Mouse (Mus musculus) gastrocnemius, postnatal 4 days (tissue): ENCODE measurements around the gene Anpep. TPM values are rescaled to one million over a fixed set of nuclear protein-coding genes. Genes with fewer than 3 reads are reported as not detected.
"Not testable (repeated sequence)": the region's sequence is repeated elsewhere in the genome, so short reads cannot be mapped to it uniquely, and the experiment has no call there.

Experiments
- DNase-seq, 2 experiments: peaks; one replicate each; pipeline ENCODE4 v3.0.0; 2021 to 2022; ENCODE audit warnings: low spot score in 2 of 2, mixed read lengths in 2 of 2
- total RNA-seq, 2 experiments: library from RNA; stranded (reverse); gene quantifications; 2 replicates each; pipeline ENCODE4 v1.2.3; 2021

The Anpep gene
- total RNA-seq, 2 experiments from 2014 or later, result 26.4 to 28.8 TPM

DNA sequence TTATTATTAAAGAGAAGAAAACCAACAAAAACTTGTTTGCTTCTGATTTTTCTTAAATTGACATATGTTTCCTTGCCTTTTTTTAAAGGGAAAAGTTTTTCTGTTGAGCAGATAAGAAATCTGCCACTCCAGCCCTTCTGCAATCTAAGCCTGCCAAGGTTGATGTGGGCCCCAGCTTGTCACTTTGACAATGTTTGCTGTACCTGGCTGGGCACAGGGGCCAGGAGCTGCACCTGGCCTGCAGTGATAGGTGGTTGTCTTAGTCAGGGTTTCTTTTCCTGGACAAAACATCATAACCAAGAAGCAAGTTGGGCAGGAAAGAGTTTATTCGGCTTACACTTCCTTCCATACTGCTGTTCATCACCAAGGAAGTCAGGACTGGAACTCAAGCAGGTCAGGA, 47.5 kb downstream of the Anpep start:
- DNase-seq, result no peak

DNA sequence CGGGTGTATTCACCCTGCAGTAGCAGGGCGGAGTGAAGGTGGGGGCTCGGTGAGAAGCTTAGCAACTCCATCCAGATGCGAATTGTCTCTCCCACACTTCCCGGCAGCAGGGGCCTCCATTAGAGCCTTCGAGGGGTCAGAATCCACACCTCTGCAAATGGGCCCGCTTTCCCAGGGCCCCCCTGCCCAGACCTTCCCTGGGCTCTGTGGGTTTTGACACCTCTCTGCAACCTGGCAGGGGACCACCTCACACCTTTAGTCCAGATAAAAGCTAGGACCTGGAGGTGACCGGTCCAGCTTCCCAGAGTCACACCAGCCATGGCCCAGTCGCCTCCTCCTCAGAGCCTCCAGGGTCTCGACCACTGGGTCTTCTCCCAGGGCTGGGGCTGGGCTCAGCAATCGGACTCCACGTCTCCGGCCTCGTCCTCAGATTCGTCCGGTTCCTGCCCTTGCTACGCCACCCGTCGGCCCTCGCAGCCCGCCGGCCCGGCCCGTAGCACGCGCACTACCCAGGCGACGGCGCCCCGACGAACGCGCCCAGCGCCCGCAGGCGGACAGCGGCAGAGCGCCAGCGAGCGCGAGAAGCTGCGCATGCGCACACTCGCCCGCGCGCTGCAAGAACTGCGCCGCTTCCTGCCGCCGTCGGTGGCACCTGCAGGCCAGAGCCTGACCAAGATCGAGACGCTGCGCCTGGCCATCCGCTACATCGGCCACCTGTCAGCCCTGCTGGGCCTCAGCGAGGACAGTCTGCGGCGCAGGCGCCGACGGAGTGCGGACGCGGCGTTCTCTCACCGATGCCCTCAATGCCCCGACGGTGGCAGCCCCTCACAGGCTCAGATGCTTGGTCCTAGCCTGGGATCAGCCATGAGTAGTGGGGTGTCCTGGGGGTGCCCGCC, 50.0 kb downstream of the Anpep start, which contains the start of gene Mesp2:
Gene Mesp2, plus strand, starts transcription at position 117 of the 896 bp plus-strand sequence.
- DNase-seq, result peak; percentile 57 to 73

DNA sequence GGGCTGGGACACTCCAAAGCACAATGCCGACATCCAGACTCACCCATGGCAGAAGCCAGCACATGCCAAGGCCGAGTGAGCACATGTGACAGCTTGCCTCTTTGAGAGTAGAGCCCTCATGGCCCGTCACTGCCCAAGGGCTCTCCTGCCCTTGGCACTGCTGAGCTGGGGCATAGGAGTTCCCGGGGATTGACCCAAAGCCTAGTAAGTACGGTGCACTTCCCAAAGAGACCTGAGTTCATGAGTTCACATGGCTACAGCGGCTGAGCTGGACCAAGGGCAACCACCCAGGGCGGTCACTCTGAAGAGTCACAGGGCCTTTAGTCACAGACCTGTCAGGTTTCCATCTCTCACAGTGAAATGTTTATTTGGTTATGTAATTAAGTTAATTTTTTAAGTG, 52.3 kb downstream of the Anpep start:
- no peak for DNase-seq

DNA sequence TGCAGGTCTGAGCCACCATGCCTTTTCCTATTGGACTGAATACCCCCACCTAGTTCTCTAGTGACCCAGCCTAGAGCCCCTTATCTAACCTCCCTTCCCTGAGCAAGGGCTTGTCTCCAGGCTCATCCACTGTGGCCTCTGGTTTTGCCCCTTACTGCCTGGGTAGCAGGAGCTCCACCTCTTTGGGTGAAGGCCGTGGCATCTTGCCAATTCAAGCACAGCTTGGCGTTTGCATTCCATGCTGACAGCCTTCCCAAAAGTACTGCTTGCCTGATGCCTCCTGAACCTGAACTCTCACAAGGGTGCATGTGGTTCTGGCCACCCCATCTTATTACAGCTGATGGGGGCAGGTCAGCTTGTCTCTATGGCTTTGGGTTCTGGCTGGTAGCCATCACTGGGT, 57.0 kb downstream of the Anpep start:
- DNase-seq, result no peak

DNA sequence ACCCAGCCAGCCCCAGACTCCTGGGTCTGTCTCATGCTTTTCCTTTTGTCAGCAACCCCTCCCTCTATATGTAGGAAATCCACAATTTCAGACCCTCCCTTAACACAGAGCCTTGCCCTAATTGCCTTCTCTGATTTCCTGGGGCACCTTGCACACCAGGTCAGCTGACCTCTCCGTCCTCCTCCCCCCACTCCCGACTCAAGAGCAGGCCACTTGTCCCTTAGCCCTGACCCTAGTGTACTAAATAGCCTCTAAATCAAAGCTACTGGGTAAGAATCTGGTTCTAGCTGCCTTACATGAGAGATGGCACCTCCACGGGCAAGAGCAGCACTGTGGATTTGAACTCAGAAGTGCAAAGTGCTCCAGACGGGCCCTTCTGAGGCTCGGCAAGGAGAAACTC, 58.8 kb downstream of the Anpep start:
- DNase-seq, result no peak

DNA sequence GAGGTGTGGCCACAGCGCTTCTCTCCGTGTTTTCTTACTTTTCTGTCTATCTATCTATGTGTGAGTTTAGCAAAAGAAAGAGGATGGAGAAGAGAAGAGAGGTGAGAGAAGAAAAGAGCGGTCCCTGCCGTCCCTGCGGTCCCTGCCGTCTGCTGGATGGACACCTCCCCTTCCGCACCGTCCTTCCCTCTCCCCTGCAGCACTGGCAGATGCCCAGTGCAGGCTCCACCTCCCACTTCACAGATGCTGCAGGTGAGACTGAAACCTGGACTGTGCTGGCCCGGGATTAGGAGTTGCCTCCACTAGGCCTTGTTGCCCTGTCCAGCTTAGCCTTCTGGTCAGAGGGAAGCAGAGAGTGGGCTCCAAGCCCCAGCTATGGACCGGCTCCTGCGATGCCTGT, 59.5 kb downstream of the Anpep start:
- no peak for DNase-seq

DNA sequence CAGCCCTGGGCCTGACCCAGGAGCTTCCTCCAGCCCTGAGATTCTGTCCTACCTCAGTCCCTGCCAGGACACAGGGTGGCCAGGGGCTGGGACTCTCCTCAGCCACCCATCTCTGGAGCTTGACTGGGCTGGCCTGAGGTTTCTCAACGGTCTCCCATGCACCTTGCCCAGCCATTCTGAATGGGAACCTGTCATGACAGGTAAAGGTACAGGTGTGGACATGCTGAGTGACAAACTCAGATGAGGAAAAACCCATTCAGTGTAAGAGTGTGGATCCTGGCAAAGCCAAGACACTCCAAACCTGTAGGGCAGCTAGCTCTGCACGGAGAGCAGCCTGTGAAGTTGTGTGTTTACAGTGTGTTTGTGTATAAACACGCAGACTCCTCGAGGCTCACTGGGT, 60.5 kb downstream of the Anpep start:
- DNase-seq, result no peak

DNA sequence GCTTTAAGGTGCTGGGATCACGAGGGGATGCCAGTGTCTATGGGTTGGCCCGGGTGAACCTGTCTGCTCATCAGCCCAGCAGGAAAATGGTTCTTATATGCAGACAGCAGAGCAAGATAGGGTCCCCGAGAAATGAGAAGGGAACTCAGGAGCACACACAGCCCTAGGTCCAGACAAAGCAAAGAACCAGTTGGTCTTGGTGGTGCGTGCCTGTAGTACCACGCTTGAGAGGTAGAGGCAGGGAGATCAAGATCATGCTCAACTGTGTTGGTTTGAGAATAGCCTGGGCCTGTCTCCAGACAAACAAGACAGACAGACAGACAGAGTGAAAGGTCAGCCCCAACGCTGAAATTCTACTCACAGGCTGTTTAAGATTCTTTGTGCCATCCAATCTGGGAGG, 61.4 kb downstream of the Anpep start:
- DNase-seq, result no peak

DNA sequence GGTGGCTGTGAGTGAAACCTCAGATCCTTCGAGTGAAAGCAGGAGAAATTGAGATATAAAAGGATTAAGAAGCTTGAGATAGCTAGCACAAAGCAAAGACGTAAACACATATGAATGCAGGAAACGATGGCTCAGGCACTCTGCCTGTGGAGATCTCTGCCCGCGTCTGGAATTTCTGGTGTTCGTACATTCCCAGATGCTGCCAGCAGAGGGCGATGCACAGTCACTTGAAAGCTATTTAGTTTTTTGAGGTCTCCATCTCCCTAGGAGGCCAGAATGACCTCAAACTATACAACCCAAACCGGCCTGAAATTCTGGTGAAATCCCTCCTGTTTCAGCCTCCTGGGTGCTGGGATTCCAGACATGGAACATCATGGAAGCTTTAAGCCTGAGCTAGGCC, 61.8 kb downstream of the Anpep start:
- peak; percentile 54 to 75 for DNase-seq

DNA sequence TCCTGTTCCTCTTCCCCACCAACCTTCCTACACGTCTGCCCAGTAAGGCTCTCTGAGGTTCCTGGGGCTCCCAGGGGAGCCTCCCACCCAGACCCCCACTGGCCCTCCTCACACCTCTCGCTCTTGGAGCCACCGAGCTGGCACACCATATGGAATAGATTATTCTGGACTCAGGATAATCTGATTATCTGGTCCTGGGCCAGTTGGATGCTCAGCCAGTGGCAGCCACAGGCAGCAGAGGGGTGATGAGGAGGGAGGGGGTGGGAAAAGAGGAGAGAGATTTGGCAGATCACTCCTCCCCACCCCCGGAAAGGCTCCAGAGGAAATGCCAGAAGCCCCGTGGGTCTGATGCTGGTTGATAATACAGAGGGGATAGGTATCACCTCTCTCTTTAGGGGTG, 62.3 kb downstream of the Anpep start:
- DNase-seq, result no peak

DNA sequence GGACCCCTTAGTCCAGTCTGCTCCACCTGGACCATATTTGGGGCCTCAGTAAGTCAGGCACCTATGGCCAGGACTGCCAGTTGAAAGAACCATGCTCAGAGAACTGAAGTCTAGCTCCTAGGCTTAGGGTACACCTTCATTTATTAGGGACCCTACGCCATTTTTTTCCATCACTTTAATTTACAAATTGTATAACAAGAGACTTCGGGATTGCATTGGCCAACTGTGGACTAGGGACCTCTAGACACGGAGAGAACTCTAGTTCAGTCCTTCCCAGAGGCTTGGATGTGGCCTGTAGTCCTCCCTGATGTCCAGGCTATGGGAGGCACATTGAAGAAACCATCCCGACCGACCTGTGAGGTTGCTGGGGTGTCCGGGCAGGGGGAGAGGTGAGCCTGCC, 67.2 kb downstream of the Anpep start, which contains the start of gene Mesp1:
Gene Mesp1, minus strand, starts transcription at position 101 of the 400 bp plus-strand sequence.
- no peak for DNase-seq

DNA sequence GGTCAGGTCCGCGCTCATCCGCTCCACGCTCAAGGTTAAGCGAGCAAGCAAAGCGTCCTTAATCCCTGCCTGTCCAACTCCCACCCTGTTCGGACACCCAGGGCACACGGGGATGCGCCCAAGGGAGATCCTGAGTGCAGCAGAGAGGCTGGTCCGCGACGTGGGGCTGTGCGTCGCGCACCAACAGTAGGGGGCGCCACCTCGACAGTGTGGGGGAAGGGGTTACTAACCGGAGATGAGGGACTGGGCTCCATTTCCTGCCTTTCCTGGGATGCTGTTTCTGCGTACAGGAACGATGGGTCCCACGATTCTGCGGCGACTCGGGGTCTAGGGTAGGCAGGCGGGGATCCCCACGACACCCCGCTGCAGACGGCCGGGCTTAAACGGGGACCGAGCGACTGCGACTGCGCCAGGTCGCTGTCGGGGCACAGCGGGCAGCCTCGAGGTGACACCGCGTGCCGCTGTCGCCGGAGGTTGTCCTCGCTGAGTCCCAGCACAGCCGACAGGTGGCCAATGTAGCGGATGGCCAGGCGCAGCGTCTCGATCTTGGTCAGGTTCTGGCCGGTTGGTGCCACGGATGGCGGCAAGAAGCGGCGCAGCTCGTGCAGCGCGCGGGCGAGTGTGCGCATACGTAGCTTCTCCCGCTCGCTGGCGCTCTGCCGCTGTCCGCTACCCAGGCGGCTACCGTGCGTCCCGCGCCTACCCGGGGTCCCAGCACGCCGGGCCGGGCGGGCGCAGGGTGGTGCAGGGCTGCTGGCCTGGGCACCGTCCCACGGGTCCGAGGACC, 68.0 kb downstream of the Anpep start:
- peak in 1 of 2 experiments; percentile 24 for DNase-seq

DNA sequence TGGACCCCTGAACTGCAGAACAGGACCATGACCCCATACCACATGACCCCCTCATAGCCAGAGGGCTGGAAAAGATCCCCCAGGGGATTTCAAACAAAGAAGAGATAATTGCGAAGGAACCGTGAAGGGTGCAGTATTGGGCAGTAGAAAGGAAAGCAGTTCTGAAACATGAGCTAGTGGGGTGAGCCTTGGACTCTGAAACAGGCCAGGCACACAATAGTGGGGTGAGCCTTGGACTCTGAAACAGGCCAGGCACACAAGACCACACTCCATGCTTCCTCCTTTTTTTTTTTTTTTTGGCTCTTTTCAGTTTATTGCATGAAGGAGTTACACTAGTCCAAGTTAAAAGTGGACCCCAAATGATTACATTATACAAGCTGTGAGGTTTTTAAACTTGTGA, 71.0 kb downstream of the Anpep start:
- not testable (repeated sequence) for DNase-seq

DNA sequence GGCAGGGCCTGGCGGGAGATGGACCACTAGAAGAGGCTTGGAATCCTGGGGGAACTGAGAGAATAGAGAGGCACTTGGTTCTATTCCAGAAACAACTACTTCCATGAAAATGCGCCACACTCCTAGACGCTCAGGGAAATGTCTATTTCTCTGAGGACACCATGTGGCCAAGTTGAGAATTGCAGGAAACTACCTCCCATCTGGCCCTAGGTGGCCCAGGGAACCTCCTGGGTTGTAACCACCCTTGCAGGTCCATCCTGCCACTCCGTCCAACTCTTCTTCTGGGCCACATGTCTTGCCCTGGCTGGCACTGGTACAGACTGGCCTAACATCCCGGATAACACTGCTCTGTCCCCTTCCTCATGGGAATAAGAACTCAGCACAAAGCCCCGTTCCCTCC, 74.6 kb downstream of the Anpep start:
- DNase-seq, result peak; percentile 46 to 56

DNA sequence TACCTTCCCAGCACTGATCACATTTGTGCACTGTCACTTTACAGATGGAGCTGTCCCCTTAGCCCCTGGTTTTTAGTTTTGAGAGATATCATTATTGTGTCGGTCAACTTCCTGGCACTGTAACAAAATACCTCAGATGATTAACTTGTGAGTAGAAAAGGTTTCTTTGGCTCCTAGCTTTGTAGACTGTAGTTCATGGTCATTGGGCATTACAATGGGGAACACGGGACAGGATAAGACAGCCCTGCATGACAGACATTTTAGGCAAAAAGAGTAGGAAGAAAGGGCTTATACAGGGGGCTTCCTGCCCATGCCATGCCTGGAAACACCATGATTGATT, 78.4 kb downstream of the Anpep start:
- no peak for DNase-seq

DNA sequence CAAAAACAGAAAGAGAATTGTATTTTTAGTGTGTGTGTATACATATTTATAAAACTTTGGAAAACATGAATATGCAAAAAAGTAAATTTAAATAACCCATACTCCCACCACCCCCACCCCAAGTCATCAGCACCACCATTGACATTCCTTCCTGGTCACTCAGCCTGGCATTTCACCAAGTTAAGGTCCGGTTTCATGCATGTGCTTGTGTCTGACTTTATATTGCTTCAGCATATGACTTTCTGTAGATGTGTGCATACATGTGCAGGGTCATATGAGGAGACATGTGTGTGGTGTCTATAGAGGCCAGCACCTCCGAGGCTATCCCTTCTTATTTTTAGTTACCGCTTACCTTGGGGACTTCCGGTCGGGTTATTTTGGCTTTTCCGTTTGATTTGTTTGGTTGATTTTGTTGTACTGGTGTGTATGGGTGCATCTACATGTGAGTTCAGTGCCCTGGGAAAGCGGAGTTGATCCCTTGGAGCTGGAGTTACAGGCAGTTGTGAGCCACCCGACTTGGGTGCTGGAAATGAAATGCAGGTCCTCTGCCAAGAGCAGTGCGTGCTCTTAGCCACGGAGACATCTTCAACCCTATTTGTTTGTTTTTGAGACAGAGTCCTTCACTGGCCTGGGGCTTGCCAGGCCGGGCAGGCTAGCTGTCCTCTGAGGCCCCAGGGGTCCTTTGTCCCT, 78.9 kb downstream of the Anpep start:
- no peak for DNase-seq

DNA sequence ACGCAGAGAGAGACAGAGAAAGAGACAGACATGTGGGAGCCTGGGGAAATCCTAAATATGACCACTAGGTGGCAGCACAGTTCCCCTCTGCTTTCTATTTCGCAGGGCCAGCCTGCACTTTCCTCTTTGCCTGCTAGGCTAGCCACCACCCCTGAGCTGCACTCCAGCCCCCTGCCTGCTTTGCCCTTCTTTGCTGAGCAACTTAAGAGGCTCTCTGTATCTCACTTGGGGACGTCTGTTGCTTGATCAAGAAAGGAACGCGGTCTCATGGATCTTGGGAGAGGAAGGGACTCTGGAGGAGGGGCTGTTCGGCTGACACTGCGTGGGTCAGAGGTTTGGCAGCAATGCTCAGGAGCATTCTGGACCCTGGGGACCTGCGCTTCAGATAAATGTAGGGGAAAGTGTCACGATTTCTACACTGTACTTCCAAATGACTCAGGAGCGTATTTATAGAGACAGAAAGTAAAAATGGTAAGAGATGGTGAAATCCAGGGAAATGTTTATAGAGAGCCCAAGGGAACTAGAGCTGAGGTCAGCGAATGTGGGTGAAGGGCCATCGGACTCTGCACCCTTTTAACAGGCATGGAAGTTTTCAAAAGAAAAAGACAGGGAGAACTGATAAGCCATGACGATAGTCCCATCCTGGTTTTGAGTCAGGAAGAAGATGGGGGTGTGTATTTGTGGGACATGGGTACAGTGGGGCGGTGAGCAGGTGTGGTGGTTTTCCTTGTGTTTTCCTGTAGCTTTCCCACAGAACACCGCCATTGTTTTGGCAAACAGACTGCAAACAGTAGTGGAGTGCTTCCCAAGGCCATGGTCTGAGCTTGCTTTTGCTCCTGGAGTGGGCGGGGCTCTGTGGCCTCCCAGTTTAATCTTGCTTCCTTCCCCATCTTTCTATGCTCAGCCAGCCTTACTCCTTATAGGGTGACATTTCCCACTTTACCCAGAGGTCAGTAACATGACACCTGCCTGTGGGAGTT, 79.9 kb downstream of the Anpep start:
- DNase-seq, result peak; percentile 50 to 70
